Mouse (Mus musculus) kidney, postnatal 14 days (tissue): ENCODE results near the gene Bglap2.

Experiments
- DNase-seq: peaks from one replicate; pipeline ENCODE4 v3.0.0; 2022; ENCODE audit warnings: mixed read lengths

Gene Bglap2

GRCm38 (mm10) chr3:88337367-88338020 lies 41.0 kb downstream of the Bglap2 start:
- no peak for DNase-seq

GRCm38 (mm10) chr3:88336058-88337013 lies 42.2 kb downstream of the Bglap2 start, which contains the start of the genes Tmem79 and Smg5:
TSS of gene Tmem79 (minus strand) at chr3:88336148.
TSS of gene Smg5 (plus strand) at chr3:88336260.
- peak; percentile 97 for DNase-seq

GRCm38 (mm10) chr3:88335436-88336053 lies 43.0 kb downstream of the Bglap2 start:
- peak; percentile 29 for DNase-seq

- no peak for DNase-seq
These were observed 43.5 kb downstream of the Bglap2 start for GRCm38 (mm10) chr3:88334902-88335435.

GRCm38 (mm10) chr3:88334029-88334658 lies 44.4 kb downstream of the Bglap2 start:
- DNase-seq, result peak; percentile 50

- DNase-seq, result peak; percentile 46
These were observed 47.2 kb downstream of the Bglap2 start for GRCm38 (mm10) chr3:88331282-88331681.

GRCm38 (mm10) chr3:88328956-88329355 lies 49.5 kb downstream of the Bglap2 start:
- no peak for DNase-seq
